Mouse (Mus musculus) olfactory bulb, adult 2 months (tissue): ENCODE data around the gene Arhgap9.

Experiments used
- CTCF ChIP-seq: fragments of 200-500 bp; IDR thresholded peaks from 2 replicates; pipeline ENCODE4 v1.5.1; 2012; ENCODE audit warnings: low read depth, mild to moderate bottlenecking, low read length, moderate library complexity; ENCODE audit not compliant: insufficient read depth
- POLR2A ChIP-seq: fragments of 200-500 bp; IDR thresholded peaks from 2 replicates; pipeline ENCODE4 v1.6.1; 2012; ENCODE audit warnings: mild to moderate bottlenecking, low read depth, low read length, moderate library complexity; ENCODE audit not compliant: insufficient read depth

DNA sequence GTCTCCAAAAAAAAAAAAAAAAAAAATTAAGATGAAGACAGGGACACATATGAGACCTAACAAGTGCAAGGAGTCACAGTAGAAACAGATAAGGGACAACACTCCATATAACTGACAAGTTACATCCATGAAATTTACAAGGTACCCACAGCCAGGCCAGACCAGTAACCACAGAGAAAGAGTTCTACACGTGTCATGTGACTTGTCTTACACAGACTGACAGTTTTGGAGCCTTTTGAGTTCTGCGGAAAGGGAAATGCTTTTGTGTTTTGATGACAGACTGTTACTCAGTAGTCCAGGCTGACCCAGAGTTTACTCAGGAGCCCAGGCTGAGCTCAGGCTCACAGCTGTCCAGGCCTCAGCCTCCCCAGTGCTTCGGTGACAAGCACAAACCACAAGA lies 21.3 kb downstream of the Arhgap9 start:
- TF ChIP-seq CTCF (no peak), POLR2A (no peak)
